Mouse (Mus musculus) midbrain, embryonic 16.5 days (tissue): ENCODE data around the gene Gm45234. TPM values are rescaled to one million over a fixed set of nuclear protein-coding genes. Genes with fewer than 3 reads are reported as not detected.

Experiments
- ATAC-seq: fragments of 200-750 bp; cut with Nextera tagmentation; 2 replicates; pipeline ENCODE4 v1.8.0; 2017; ENCODE audit warnings: moderate TSS enrichment
- H3K27ac ChIP-seq: fragments of 300-500 bp; sonication (generic); 2 replicates; pipeline ENCODE4 v1.5.1; 2014; ENCODE audit warnings: mild to moderate bottlenecking, low read length, mixed read lengths
- H3K27me3 ChIP-seq: fragments of 300-500 bp; sonication (generic); 2 replicates; pipeline ENCODE4 v1.6.1; 2014; ENCODE audit warnings: low read depth, low read length, mixed read lengths; ENCODE audit not compliant: control insufficient read depth, insufficient read depth
- H3K36me3 ChIP-seq: fragments of 300-500 bp; sonication (generic); 2 replicates; pipeline ENCODE4 v1.6.1; 2014; ENCODE audit warnings: mild to moderate bottlenecking, low read length, moderate library complexity, mixed read lengths; ENCODE audit not compliant: control insufficient read depth, insufficient read depth
- H3K4me1 ChIP-seq: fragments of 300-500 bp; sonication (generic); 2 replicates; pipeline ENCODE4 v1.6.1; 2014; ENCODE audit warnings: mild to moderate bottlenecking, low read length, mixed read lengths; ENCODE audit not compliant: control insufficient read depth, insufficient read depth
- H3K4me2 ChIP-seq: fragments of 300-500 bp; sonication (generic); 2 replicates; pipeline ENCODE4 v1.6.1; 2014; ENCODE audit warnings: mild to moderate bottlenecking, low read length, mixed read lengths
- H3K4me3 ChIP-seq: fragments of 300-500 bp; sonication (generic); 2 replicates; pipeline ENCODE4 v1.5.1; 2014; ENCODE audit warnings: low read depth, mild to moderate bottlenecking, low read length, moderate library complexity, mixed read lengths
- H3K9ac ChIP-seq: fragments of 300-500 bp; sonication (generic); 2 replicates; pipeline ENCODE4 v1.6.1; 2014; ENCODE audit warnings: low read depth, low read length, mixed read lengths
- H3K9me3 ChIP-seq: fragments of 300-500 bp; sonication (generic); replicated peaks from 2 replicates; pipeline ENCODE4 v1.6.1; 2014; ENCODE audit warnings: mild to moderate bottlenecking, low read length, mixed read lengths; ENCODE audit not compliant: control insufficient read depth, poor library complexity, severe bottlenecking
- WGBS: fragments of 180-500 bp; shearing (Covaris S2); extraction: QIAGEN DNeasy Blood & Tissue Kit; methylation state at CpG from one replicate; pipeline ENCODE4 v1.1.7; 2014; 5-methylcytosine and 5-hydroxymethylcytosine counted together
- polyA plus RNA-seq: library from polyadenylated mRNA; unstranded; fragments of >200 nt; fragmentation: Nextera tagmentation; extraction: Ambion mirVana; gene quantifications from 2 replicates; pipeline ENCODE4 v1.2.1, GENCODE M21; 2015

Gene Gm45234
- polyA plus RNA-seq, 1 experiment from 2014 or later = not detected

DNA sequence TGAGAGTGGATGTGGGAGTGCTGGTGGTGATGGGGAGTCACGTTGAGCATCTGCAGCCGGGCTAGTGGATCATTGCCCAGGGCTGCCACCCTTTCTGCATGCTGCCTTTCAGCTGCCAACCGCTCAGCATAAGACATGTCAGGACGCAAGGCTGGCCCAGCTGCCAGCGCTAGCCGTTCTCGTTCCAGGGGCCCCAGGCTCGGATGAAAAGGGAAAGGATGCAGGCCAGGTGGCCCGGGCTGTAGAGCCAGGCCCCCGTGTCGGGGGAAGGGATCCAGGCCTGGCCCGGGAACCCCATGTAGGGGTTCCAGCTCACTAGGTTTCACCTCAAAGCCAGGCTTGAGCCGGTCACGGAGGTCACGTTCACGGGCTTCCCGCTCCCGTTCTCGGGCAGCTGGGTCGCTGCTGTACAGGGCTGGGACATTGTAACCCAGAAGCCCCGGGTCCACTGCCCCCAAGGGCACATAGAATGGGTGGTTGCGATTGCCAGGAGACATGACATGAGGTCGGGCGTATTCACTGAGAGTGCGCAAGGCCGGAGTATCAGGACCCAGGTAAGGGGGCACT, 11.0 kb downstream of the Gm45234 start:
- ATAC-seq = no peak; the same call in 1 of the 2 replicates
- Histone ChIP-seq H3K9ac (peak overlapping the region; percentile 86), H3K4me3 (peak overlapping the region; percentile 48; the same call in 1 of the 2 replicates), H3K9me3 (no peaks in the 10 kb centered on the region), H3K36me3 (peaks cover 38% of the 10 kb centered on the region), H3K4me2 (peak overlapping the region; percentile 96), H3K27ac (peak overlapping the region; percentile 88), H3K4me1 (peaks cover 24% of the 10 kb centered on the region), H3K27me3 (no peaks in the 10 kb centered on the region)
- WGBS = 76% methylated on average over 26 of the region's 26 CpGs

DNA sequence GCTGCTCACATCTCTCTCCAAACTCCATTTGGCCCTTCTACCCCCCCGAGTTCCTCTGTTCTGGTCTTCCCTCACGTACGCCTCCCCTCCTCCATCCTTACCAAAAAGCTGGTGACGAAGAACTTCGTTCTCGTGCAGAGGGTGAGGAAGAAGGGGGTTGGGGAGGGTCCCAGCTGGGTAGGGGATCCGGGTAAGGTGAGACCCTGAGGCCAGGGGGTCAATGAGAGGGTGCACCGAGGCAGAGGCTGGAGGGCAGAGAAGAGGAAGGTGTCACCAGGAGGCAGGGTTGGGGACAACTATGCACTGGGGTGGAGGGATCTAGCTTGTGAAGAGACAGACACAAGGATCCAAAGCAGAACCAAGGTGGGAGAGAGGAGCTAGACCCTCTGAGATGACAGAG, 12.2 kb downstream of the Gm45234 start:
- peaks cover 33% of the 10 kb centered on the region for H3K36me3 ChIP-seq

DNA sequence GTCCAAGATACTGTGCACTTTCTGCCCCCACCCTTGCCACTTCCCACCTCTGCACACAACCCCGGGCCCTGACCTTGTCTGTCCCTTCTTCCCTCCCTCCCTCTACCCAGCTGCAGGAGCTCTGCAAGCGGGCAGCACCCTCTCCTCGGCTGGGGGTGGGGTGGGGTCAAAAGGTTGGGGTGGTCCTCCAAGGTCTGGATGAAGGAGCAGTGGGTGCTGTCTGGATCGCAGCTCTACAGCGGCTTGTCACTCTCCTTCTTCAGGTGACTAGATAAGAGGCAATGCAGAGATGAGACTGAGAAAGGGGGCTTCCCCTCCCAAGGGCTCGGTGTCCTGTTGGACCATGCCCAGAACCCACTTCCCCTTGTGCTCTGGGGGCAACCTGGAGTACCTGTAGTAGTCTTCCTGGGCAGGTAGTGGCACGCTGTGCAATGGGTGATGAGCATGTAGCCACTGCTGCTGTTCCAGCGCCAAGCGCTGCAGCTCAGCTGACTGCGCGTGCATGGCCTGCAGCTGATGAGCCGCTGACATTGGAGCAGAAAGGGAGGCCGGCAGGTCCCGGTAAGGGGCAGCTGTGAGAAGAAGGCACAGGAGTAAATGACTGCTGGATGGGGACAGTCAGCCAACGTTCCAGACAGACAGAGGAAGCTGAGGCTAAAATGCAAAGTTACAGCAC, 12.8 kb downstream of the Gm45234 start:
- WGBS = 93% methylated on average over 15 of the region's 15 CpGs
- no peak overlapping the region; the same call in 1 of the 2 replicates for H3K27ac ChIP-seq
- peaks cover 33% of the 10 kb centered on the region for H3K36me3 ChIP-seq
- H3K4me1 ChIP-seq = peaks cover 38% of the 10 kb centered on the region
- no peak overlapping the region for H3K9ac ChIP-seq
- no peak overlapping the region for H3K4me3 ChIP-seq
- no peaks in the 10 kb centered on the region for H3K27me3 ChIP-seq
- no peak overlapping the region for H3K4me2 ChIP-seq
- ATAC-seq = no peak
- H3K9me3 ChIP-seq = no peaks in the 10 kb centered on the region

More for the DNA sequence above, 12.2 kb downstream of the Gm45234 start:
- no peak overlapping the region for H3K4me2 ChIP-seq
- no peaks in the 10 kb centered on the region for H3K27me3 ChIP-seq
- no peak overlapping the region for H3K4me3 ChIP-seq
- WGBS = 93% methylated on average over 8 of the region's 8 CpGs
- no peak overlapping the region for H3K9ac ChIP-seq
- H3K27ac ChIP-seq = no peak overlapping the region
- peaks cover 36% of the 10 kb centered on the region for H3K4me1 ChIP-seq
- no peaks in the 10 kb centered on the region for H3K9me3 ChIP-seq
- no peak for ATAC-seq

DNA sequence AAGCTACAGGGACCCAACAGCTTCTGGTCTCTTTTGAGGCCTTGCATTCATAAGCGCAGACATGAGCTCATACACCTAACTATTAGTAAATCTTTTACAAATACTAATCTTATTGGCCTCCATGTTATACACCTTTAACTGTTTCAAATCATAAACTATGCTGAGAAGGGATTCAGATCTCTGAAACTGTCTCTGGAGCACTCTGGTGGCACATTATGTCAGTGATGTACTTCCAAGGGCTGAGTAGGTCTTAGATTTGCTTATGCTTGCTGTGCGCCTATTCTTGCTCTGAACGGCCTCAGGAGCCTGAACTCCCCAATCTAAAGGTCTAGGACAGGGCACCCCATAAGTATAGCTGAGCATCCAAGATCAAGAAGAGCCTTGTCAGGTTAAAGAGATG, 14.0 kb downstream of the Gm45234 start:
- H3K9ac ChIP-seq = peak overlapping the region; percentile 56; the same call in 1 of the 2 replicates
- peak overlapping the region; percentile 94 for H3K27ac ChIP-seq
- WGBS = 66% methylated on average over 3 of the region's 3 CpGs
- peaks cover 38% of the 10 kb centered on the region for H3K4me1 ChIP-seq
- H3K36me3 ChIP-seq = peaks cover 24% of the 10 kb centered on the region
- no peak for ATAC-seq
- H3K27me3 ChIP-seq = no peaks in the 10 kb centered on the region
- H3K9me3 ChIP-seq = no peaks in the 10 kb centered on the region
- peak overlapping the region; percentile 79 for H3K4me2 ChIP-seq
- H3K4me3 ChIP-seq = peak overlapping the region; percentile 71

DNA sequence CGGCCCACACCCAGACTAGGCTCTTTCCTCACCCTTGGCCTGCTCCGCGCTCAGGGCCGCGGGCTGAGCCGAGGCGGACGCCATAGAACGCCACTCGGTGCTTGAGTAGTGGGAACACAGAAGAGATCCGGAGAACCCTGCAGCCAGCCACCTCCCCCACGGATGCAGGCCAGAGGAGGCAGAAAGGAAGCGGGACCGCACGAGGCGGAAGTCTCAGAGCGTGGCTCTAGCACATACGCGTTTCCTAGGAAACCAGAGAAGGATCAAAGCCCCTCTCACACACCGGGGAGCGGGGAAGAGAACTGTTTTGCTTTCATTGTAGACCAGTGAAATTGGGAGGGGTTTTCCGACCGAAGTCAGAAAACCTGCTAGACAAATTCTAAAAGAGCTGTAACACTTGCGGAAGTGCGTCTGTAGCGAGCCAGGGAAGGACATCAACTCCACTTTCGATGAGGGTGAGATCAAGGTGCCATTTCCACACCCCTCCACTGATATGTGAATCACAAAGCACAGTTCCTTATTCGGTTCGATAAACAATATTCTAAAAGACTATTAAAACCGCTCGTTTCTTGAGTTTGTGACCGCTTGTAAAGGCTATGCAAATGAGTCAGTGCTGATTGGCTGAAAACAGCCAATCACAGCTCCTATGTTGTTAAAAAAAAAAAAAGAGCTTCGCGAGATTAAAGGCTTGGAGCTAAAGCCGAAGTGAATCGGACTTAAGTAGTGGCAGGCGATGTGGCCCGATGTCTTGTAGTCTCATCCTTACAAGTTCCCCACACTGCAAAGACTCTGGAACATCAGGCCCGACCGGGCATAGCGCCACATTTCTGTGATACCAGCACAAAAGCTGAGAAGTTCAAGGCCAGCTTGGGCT, 14.7 kb downstream of the Gm45234 start, which contains the start of gene Grcc10:
TSS of gene Grcc10 (minus strand) at position 487 of the 874 bp plus-strand sequence.
- H3K4me3 ChIP-seq = peak within 1 kb of the TSS; percentile 71
- ATAC-seq = peak; percentile 87
- H3K9me3 ChIP-seq = no peaks in the 10 kb centered on the region
- peak within 1 kb of the TSS; percentile 79 for H3K4me2 ChIP-seq
- H3K4me1 ChIP-seq = peaks cover 33% of the 10 kb centered on the region
- H3K27ac ChIP-seq = peak within 1 kb of the TSS; percentile 94
- H3K27me3 ChIP-seq = no peaks in the 10 kb centered on the region
- under 1% methylated on average over 41 of the region's 41 CpGs for WGBS
- H3K36me3 ChIP-seq = peaks cover 21% of the 10 kb centered on the region
- peak within 1 kb of the TSS; percentile 96 for H3K9ac ChIP-seq

DNA sequence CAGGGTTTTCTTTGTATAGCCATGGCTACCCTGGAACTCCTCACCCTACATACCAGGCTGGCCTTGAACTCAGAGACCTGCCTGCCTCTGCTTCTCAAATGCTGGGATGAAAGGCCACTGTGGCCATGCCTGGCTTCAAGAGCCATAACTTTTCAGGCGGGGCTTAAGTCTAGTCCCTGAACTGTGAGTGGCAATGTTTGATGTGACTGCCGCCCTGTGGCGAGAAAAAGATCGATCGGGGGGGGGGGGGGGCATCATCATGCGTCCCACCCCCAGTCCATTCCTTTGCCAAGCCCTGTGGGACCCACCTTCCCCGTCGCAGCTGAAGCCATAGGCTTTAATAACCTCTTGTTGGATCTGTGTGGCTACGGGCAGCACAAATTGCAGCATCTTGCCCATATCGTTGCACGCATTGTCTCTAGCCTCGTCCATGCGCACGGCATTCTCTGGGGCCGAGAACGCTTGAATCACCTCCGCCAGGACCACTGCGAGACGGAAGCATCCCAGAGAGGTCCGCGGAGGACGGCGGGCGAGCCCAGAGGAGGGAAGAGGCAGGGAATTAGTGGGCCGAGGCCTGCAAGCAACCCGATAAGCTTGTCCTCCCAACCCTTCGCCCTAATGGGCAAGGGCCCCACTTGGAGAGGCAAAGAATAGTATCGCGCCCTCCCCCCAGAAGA, 15.5 kb downstream of the Gm45234 start:
- WGBS = under 1% methylated on average over 29 of the region's 29 CpGs
- peaks cover 21% of the 10 kb centered on the region for H3K36me3 ChIP-seq

GRCm38 (mm10) chr6:124739231-124739796, 16.5 kb downstream of the Gm45234 start:
- ATAC-seq = no peak
- H3K9ac ChIP-seq = no peak overlapping the region
- H3K36me3 ChIP-seq = peaks cover 17% of the 10 kb centered on the region
- H3K4me3 ChIP-seq = no peak overlapping the region; the same call in 1 of the 2 replicates
- H3K9me3 ChIP-seq = no peaks in the 10 kb centered on the region
- no peaks in the 10 kb centered on the region for H3K27me3 ChIP-seq
- H3K4me1 ChIP-seq = peaks cover 25% of the 10 kb centered on the region
- H3K4me2 ChIP-seq = peak overlapping the region; percentile 79; the same call in 1 of the 2 replicates
- 85% methylated on average over 10 of the region's 10 CpGs for WGBS
- peak overlapping the region; percentile 94 for H3K27ac ChIP-seq

More for the DNA sequence above, 15.5 kb downstream of the Gm45234 start:
- peaks cover 29% of the 10 kb centered on the region for H3K4me1 ChIP-seq
- H3K4me2 ChIP-seq = peak overlapping the region; percentile 79
- ATAC-seq = peak; percentile 32
- H3K4me3 ChIP-seq = peak overlapping the region; percentile 71
- H3K9me3 ChIP-seq = no peaks in the 10 kb centered on the region
- H3K27ac ChIP-seq = peak overlapping the region; percentile 94
- no peaks in the 10 kb centered on the region for H3K27me3 ChIP-seq
- peak overlapping the region; percentile 96 for H3K9ac ChIP-seq

GRCm38 (mm10) chr6:124738511-124739023, 17.3 kb downstream of the Gm45234 start, which contains the start of gene Ptpn6:
Gene Ptpn6 (minus strand): TSS chr6:124738714.
- 0 out of 2 replicates have a peak within 1 kb of the TSS, but pooled peaks have one; percentile 25 for H3K9ac ChIP-seq
- H3K4me1 ChIP-seq = peaks cover 25% of the 10 kb centered on the region
- no peaks in the 10 kb centered on the region for H3K9me3 ChIP-seq
- peak within 1 kb of the TSS; percentile 94; the same call in 1 of the 2 replicates for H3K27ac ChIP-seq
- no peaks in the 10 kb centered on the region for H3K27me3 ChIP-seq
- no peak for ATAC-seq
- H3K36me3 ChIP-seq = peaks cover 12% of the 10 kb centered on the region
- no peak within 1 kb of the TSS for H3K4me3 ChIP-seq
- no peak within 1 kb of the TSS for H3K4me2 ChIP-seq
- 17% methylated on average over 15 of the region's 15 CpGs for WGBS
